Mouse (Mus musculus) cerebellum, postnatal 4 days (tissue): Measurements from ENCODE around the gene Hoxd11.

Experiments
- DNase-seq, 2 experiments: peaks; one replicate each; pipeline ENCODE4 v3.0.0; 2022; ENCODE audit warnings: low spot score in 2 of 2, mixed read lengths in 1 of 2

The Hoxd11 gene

GRCm38 (mm10) chr2:74680561-74681398, 1.4 kb downstream of the Hoxd11 start:
- DNase-seq: no peak

GRCm38 (mm10) chr2:74681594-74682531, 2.5 kb downstream of the Hoxd11 start:
- no peak for DNase-seq

- DNase-seq: no peak
These were observed 3.4 kb downstream of the Hoxd11 start for GRCm38 (mm10) chr2:74682796-74683195.

GRCm38 (mm10) chr2:74683471-74683951, 4.2 kb downstream of the Hoxd11 start:
- DNase-seq: no peak

GRCm38 (mm10) chr2:74684106-74684505, 4.7 kb downstream of the Hoxd11 start:
- DNase-seq: no peak

- no peak for DNase-seq
These were observed 5.8 kb downstream of the Hoxd11 start for GRCm38 (mm10) chr2:74685059-74685603.

GRCm38 (mm10) chr2:74686301-74686987, 7.1 kb downstream of the Hoxd11 start:
- peak in 1 of 2 experiments; percentile 52 for DNase-seq

- no peak for DNase-seq
These were observed 7.8 kb downstream of the Hoxd11 start for GRCm38 (mm10) chr2:74686988-74687697.

- DNase-seq: no peak
These were observed 8.6 kb downstream of the Hoxd11 start for GRCm38 (mm10) chr2:74687698-74688555.

- DNase-seq: no peak
These were observed 9.6 kb downstream of the Hoxd11 start for GRCm38 (mm10) chr2:74688795-74689573.

- no peak for DNase-seq
These were observed 10.4 kb downstream of the Hoxd11 start for GRCm38 (mm10) chr2:74689574-74690337.

- no peak for DNase-seq
These were observed 11.0 kb downstream of the Hoxd11 start for GRCm38 (mm10) chr2:74690338-74690716.

GRCm38 (mm10) chr2:74691022-74691951, 11.9 kb downstream of the Hoxd11 start, which contains the start of gene Hoxd10:
TSS of gene Hoxd10 (plus strand) at chr2:74691924.
- no peak for DNase-seq

GRCm38 (mm10) chr2:74691995-74692807, 12.8 kb downstream of the Hoxd11 start:
- DNase-seq: no peak

GRCm38 (mm10) chr2:74692808-74693431, 13.6 kb downstream of the Hoxd11 start:
- no peak for DNase-seq

- no peak for DNase-seq
These were observed 14.1 kb downstream of the Hoxd11 start for GRCm38 (mm10) chr2:74693432-74693827.
